Mouse (Mus musculus) forebrain, embryonic 14.5 days (tissue): ENCODE data around the gene H13. TPM values are rescaled to one million over a fixed set of nuclear protein-coding genes. Genes with fewer than 3 reads are reported as not detected.

Source experiments
- ATAC-seq: fragments of 200-750 bp; cut with Nextera tagmentation; 2 replicates; pipeline ENCODE4 v1.8.0; 2017; ENCODE audit warnings: mild to moderate bottlenecking, moderate library complexity
- DNase-seq: peaks from one replicate; pipeline ENCODE4 v3.0.0-alpha.2; 2015; ENCODE audit warnings: low spot score
- H3K27ac ChIP-seq: fragments of 300-500 bp; sonication (generic); 2 replicates; pipeline ENCODE4 v1.5.1; 2014; ENCODE audit warnings: low read depth, mild to moderate bottlenecking, control low read depth, low read length, moderate library complexity
- H3K27me3 ChIP-seq: fragments of 300-500 bp; sonication (generic); replicated peaks from 2 replicates; pipeline ENCODE4 v1.6.1; 2014; ENCODE audit warnings: low read length, control low read depth, mixed read lengths; ENCODE audit not compliant: control insufficient read depth, insufficient read depth
- H3K36me3 ChIP-seq: fragments of 300-500 bp; sonication (generic); 2 replicates; pipeline ENCODE4 v1.6.1; 2014; ENCODE audit warnings: low read length, control low read depth; ENCODE audit not compliant: control insufficient read depth, insufficient read depth
- H3K4me1 ChIP-seq: fragments of 300-500 bp; sonication (generic); 2 replicates; pipeline ENCODE4 v1.6.1; 2014; ENCODE audit warnings: antibody characterized with exemption, low read length, control low read depth; ENCODE audit not compliant: control insufficient read depth, insufficient read depth
- H3K4me2 ChIP-seq: fragments of 300-500 bp; sonication (generic); 2 replicates; pipeline ENCODE4 v1.6.1; 2014; ENCODE audit warnings: mild to moderate bottlenecking, control low read depth, low read length
- H3K4me3 ChIP-seq: fragments of 300-500 bp; sonication (generic); 2 replicates; pipeline ENCODE4 v1.5.1; 2014; ENCODE audit warnings: low read depth, low read length, control low read depth
- H3K9ac ChIP-seq: fragments of 300-500 bp; sonication (generic); 2 replicates; pipeline ENCODE4 v1.6.1; 2014; ENCODE audit warnings: mild to moderate bottlenecking, low read length, control low read depth, moderate library complexity
- H3K9me3 ChIP-seq: fragments of 300-500 bp; sonication (generic); replicated peaks from 2 replicates; pipeline ENCODE4 v1.6.1; 2016; ENCODE audit warnings: low read length, control low read depth, mixed read lengths; ENCODE audit not compliant: control insufficient read depth
- WGBS: fragments of 180-500 bp; shearing (Covaris S2); extraction: QIAGEN DNeasy Blood & Tissue Kit; methylation state at CpG from one replicate; pipeline ENCODE4 v1.1.7; 2014; 5-methylcytosine and 5-hydroxymethylcytosine counted together
- polyA plus RNA-seq: library from polyadenylated mRNA; unstranded; fragments of >200 nt; fragmentation: Nextera tagmentation; extraction: Ambion mirVana; gene quantifications from 2 replicates; pipeline ENCODE4 v1.2.1, GENCODE M21; 2014

The H13 gene
- polyA plus RNA-seq, 1 experiment from 2014 or later: 136 TPM

GRCm38 (mm10) chr2:152738341-152738740 lies 69.1 kb downstream of the H13 start:
- peak overlapping the region; percentile 92 for H3K4me2 ChIP-seq
- H3K27me3 ChIP-seq: peaks cover 11% of the 10 kb centered on the region
- peaks cover 36% of the 10 kb centered on the region for H3K4me1 ChIP-seq
- peak overlapping the region; percentile 34; the same call in 1 of the 2 replicates for H3K27ac ChIP-seq
- no peaks in the 10 kb centered on the region for H3K36me3 ChIP-seq
- no peak overlapping the region for H3K9ac ChIP-seq
- 65% methylated on average over 2 of the region's 2 CpGs for WGBS
- DNase-seq (no peak), ATAC-seq (no peak)
- H3K4me3 ChIP-seq: no peak overlapping the region; the same call in 1 of the 2 replicates
- no peaks in the 10 kb centered on the region for H3K9me3 ChIP-seq

GRCm38 (mm10) chr2:152739031-152739841 lies 70.0 kb downstream of the H13 start:
- H3K4me1 ChIP-seq: peaks cover 36% of the 10 kb centered on the region
- H3K27ac ChIP-seq: peak overlapping the region; percentile 34; the same call in 1 of the 2 replicates
- WGBS: 4% methylated on average over 25 of the region's 36 CpGs
- ATAC-seq: 0 out of 2 replicates have a peak, but pooled peaks have one; percentile 4
- peak overlapping the region; percentile 50 for H3K9ac ChIP-seq
- H3K27me3 ChIP-seq: peaks cover 11% of the 10 kb centered on the region
- H3K36me3 ChIP-seq: no peaks in the 10 kb centered on the region
- peak; percentile 64 for DNase-seq
- no peaks in the 10 kb centered on the region for H3K9me3 ChIP-seq
- H3K4me3 ChIP-seq: peak overlapping the region; percentile 29
- peak overlapping the region; percentile 92 for H3K4me2 ChIP-seq

- ATAC-seq: no peak
- no peak for DNase-seq
- Histone ChIP-seq H3K4me2 (peak overlapping the region; percentile 92), H3K4me1 (peaks cover 30% of the 10 kb centered on the region), H3K4me3 (no peak overlapping the region), H3K27ac (no peak overlapping the region; the same call in 1 of the 2 replicates), H3K27me3 (peaks cover 11% of the 10 kb centered on the region), H3K9ac (no peak overlapping the region), H3K36me3 (no peaks in the 10 kb centered on the region), H3K9me3 (no peaks in the 10 kb centered on the region)
- WGBS: 33% methylated on average over 3 of the region's 3 CpGs
These were observed 70.6 kb downstream of the H13 start for GRCm38 (mm10) chr2:152739842-152740260.

- Histone ChIP-seq H3K4me3 (no peak overlapping the region), H3K9me3 (no peaks in the 10 kb centered on the region), H3K4me1 (peaks cover 26% of the 10 kb centered on the region), H3K9ac (no peak overlapping the region), H3K36me3 (no peaks in the 10 kb centered on the region), H3K27ac (no peak overlapping the region), H3K4me2 (no peak overlapping the region), H3K27me3 (peaks cover 11% of the 10 kb centered on the region)
- ATAC-seq: no peak
- no peak for DNase-seq
- 76% methylated on average over 5 of the region's 5 CpGs for WGBS
These were observed 71.2 kb downstream of the H13 start for GRCm38 (mm10) chr2:152740490-152740889.

- H3K4me1 ChIP-seq: peaks cover 18% of the 10 kb centered on the region
- ATAC-seq: peak; percentile 30; the same call in 1 of the 2 replicates
- no peak overlapping the region for H3K9ac ChIP-seq
- no peak overlapping the region for H3K4me3 ChIP-seq
- H3K36me3 ChIP-seq: no peaks in the 10 kb centered on the region
- no peak overlapping the region for H3K27ac ChIP-seq
- H3K27me3 ChIP-seq: peaks cover 8% of the 10 kb centered on the region
- H3K9me3 ChIP-seq: no peaks in the 10 kb centered on the region
- peak; percentile 68 for DNase-seq
- WGBS: 48% methylated on average over 13 of the region's 14 CpGs
- H3K4me2 ChIP-seq: no peak overlapping the region
These were observed 72.1 kb downstream of the H13 start for GRCm38 (mm10) chr2:152741153-152742041.

GRCm38 (mm10) chr2:152742435-152742834 lies 73.2 kb downstream of the H13 start:
- no peak overlapping the region for H3K4me2 ChIP-seq
- DNase-seq (peak; percentile 41), ATAC-seq (peak; percentile 67)
- 20% methylated on average over 10 of the region's 10 CpGs for WGBS
- H3K27ac ChIP-seq: no peak overlapping the region
- peaks cover 6% of the 10 kb centered on the region; the same call in 1 of the 2 replicates for H3K27me3 ChIP-seq
- H3K9ac ChIP-seq: no peak overlapping the region
- no peaks in the 10 kb centered on the region for H3K9me3 ChIP-seq
- peaks cover 14% of the 10 kb centered on the region; the same call in 1 of the 2 replicates for H3K4me1 ChIP-seq
- no peaks in the 10 kb centered on the region for H3K36me3 ChIP-seq
- H3K4me3 ChIP-seq: no peak overlapping the region

GRCm38 (mm10) chr2:152753944-152754711 lies 84.9 kb downstream of the H13 start, which contains the start of gene Cox4i2:
Gene Cox4i2, plus strand, starts transcription at chr2:152754173.
- H3K27ac ChIP-seq: no peak within 1 kb of the TSS
- peaks cover 8% of the 10 kb centered on the region for H3K4me1 ChIP-seq
- 3% methylated on average over 30 of the region's 30 CpGs for WGBS
- H3K4me3 ChIP-seq: peak within 1 kb of the TSS; percentile 6; the same call in 1 of the 2 replicates
- no peaks in the 10 kb centered on the region for H3K27me3 ChIP-seq
- peak; percentile 23; the same call in 1 of the 2 replicates for ATAC-seq
- no peaks in the 10 kb centered on the region for H3K9me3 ChIP-seq
- H3K4me2 ChIP-seq: peak within 1 kb of the TSS; percentile 43
- peak within 1 kb of the TSS; percentile 45 for H3K9ac ChIP-seq
- H3K36me3 ChIP-seq: no peaks in the 10 kb centered on the region
- DNase-seq: no peak
